Mouse (Mus musculus) midbrain, embryonic 15.5 days (tissue): Measurements from ENCODE around the gene Ncoa7. TPM values are rescaled to one million over a fixed set of nuclear protein-coding genes. Genes with fewer than 3 reads are reported as not detected.

Experiments used
- polyA plus RNA-seq: library from polyadenylated mRNA; unstranded; fragments of >200 nt; fragmentation: Nextera tagmentation; extraction: Ambion mirVana; gene quantifications from 2 replicates; pipeline ENCODE4 v1.2.1, GENCODE M21; 2015

Ncoa7 gene
- polyA plus RNA-seq, 1 experiment from 2014 or later = 19.8 TPM

Other genes with a start within 250 kb of the Ncoa7 start
- gene Trmt11, start 202.6 kb downstream of the Ncoa7 start, polyA plus RNA-seq = 20.5 and 23.4 TPM in 2 replicates
- gene Hint3, start 173.7 kb downstream of the Ncoa7 start, polyA plus RNA-seq = 15.7 and 19.3 TPM in 2 replicates
- 3.5 and 3.7 TPM in 2 replicates for gene Hey2, start 39.5 kb upstream of the Ncoa7 start, polyA plus RNA-seq